Mouse (Mus musculus) small intestine, adult 2 months (tissue): ENCODE results near the gene Actn4. TPM values are rescaled to one million over a fixed set of nuclear protein-coding genes. Genes with fewer than 3 reads are reported as not detected.

Source experiments
- H3K27ac ChIP-seq: fragments of 200-500 bp; 2 replicates; pipeline ENCODE4 v1.5.1; 2012; ENCODE audit warnings: low read depth, low read length, control low read depth, inconsistent platforms; ENCODE audit not compliant: insufficient read depth
- H3K27me3 ChIP-seq: fragments of 200-500 bp; 2 replicates; pipeline ENCODE4 v1.6.1; 2012; ENCODE audit warnings: mild to moderate bottlenecking, moderate library complexity, low read length, inconsistent platforms; ENCODE audit not compliant: control insufficient read depth, insufficient read depth
- H3K36me3 ChIP-seq: fragments of 200-500 bp; 2 replicates; pipeline ENCODE4 v1.6.1; 2012; ENCODE audit warnings: mild to moderate bottlenecking, low read length, control low read depth, inconsistent platforms; ENCODE audit not compliant: control insufficient read depth, insufficient read depth
- H3K4me1 ChIP-seq: fragments of 200-500 bp; 2 replicates; pipeline ENCODE4 v1.6.1; 2012; ENCODE audit warnings: low read length, inconsistent platforms, mixed read lengths; ENCODE audit not compliant: control insufficient read depth, insufficient read depth, insufficient read length
- H3K4me3 ChIP-seq: fragments of 200-500 bp; 2 replicates; pipeline ENCODE4 v1.5.1; 2012; ENCODE audit warnings: low read depth, mild to moderate bottlenecking, control low read depth, inconsistent platforms, low read length, moderate library complexity
- CTCF ChIP-seq: fragments of 200-500 bp; IDR thresholded peaks from 2 replicates; pipeline ENCODE4 v1.5.1; 2012; ENCODE audit warnings: low read depth, mild to moderate bottlenecking, control low read depth, inconsistent platforms, low read length, moderate library complexity, mixed read lengths; ENCODE audit not compliant: insufficient replicate concordance, insufficient read length; ENCODE audit errors: extremely low read depth
- POLR2A ChIP-seq: fragments of 200-500 bp; IDR thresholded peaks from 2 replicates; pipeline ENCODE4 v1.6.1; 2012; ENCODE audit warnings: low read depth, mild to moderate bottlenecking, control low read depth, inconsistent platforms, low read length, moderate library complexity
- WGBS: fragments of 180-500 bp; shearing (Covaris S2); methylation state at CpG from one replicate; pipeline ENCODE4 v1.1.7; 2018; 5-methylcytosine and 5-hydroxymethylcytosine counted together
- polyA plus RNA-seq: library from polyadenylated mRNA; depleted of rRNA; stranded (reverse); fragments of >200 nt; gene quantifications from 2 replicates; pipeline ENCODE4 v1.2.3, GENCODE M21; 2012

Actn4 gene
- polyA plus RNA-seq, 1 experiment, result 1,069 TPM

DNA sequence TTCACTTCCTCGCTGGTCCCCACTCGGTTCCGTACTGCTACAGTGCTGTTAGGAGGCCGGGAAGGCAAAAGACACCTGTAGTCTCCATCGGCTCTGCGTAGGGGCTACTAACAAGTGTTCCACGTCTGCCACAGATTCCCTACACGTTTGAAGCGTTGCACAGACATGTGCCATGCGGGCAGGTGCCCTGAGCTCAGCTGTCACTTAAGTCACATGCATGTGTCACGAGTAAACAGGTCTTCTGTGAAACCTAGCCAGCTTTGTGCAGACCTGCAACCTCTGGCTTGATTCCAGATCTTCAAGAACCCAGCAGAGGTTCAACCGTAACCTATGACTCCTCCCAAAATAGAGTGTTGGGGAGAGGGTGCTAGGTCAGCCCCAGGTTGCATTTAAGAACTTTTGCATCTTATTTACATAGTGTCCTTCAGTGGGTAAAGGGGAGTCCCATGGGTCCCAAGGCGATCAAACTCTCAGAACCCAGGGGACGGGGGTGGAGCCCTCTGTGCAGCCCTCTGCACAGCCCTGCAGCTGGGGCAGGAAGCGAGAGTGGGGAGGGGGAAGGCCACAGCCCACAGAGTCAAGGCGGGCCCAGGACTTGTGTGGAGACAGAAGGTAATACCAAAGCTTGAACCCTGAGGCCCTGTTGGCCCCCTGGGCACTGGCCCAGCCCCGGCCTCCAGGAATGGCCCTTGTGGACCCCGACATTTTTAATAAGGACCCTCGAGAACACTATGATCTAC is 20.3 kb upstream of the Actn4 start:
- no peak for TF ChIP-seq CTCF
- no peak for TF ChIP-seq POLR2A
- peaks cover 5% of the 10 kb centered on the region for H3K4me1 ChIP-seq
- H3K27ac ChIP-seq, result peak overlapping the region; percentile 89
- peak overlapping the region; percentile 71 for H3K4me3 ChIP-seq
- peaks cover 18% of the 10 kb centered on the region for H3K36me3 ChIP-seq
- 15% methylated on average over 19 of the region's 19 CpGs for WGBS
- no peaks in the 10 kb centered on the region for H3K27me3 ChIP-seq

DNA sequence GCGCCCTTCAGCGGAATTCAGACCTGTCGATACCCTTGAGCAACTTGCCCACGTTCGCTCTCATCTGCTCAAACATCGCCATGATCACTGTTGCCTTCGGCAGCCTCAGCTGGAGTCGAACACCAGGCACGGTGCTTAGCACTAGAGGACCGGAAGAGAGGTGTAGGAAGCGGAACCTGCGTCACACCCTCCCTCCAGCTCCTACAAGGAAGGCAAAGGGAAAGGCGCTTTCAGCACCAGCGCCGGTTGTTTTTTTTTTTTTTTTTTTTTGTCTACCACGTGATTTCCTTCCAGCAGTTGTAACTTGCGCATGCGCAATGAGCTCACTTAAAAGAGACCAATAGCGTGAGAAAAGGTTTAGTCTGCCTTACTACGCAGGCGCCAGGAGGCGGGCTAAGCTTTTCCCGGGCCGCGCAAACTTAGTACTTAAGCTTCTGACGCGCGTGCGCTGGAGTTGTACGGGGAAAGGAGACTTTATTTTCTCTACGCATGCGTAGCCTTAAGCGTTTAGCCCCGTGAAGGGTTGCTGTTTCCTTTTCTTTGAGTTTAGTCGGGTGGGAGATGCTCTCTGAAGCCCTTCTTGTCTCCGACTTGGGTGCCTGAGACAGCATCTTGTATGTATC is 19.6 kb upstream of the Actn4 start, which contains the start of the genes Eif3k and Map4k1:
TSS of gene Eif3k (minus strand) at position 214 of the 623 bp plus-strand sequence.
TSS of gene Map4k1 (plus strand) at position 400 of the 623 bp plus-strand sequence.
- Histone ChIP-seq H3K36me3 (peaks cover 24% of the 10 kb centered on the region), H3K4me1 (peaks cover 8% of the 10 kb centered on the region), H3K27ac (peak within 1 kb of the TSS; percentile 89), H3K27me3 (no peaks in the 10 kb centered on the region), H3K4me3 (peak within 1 kb of the TSS; percentile 71)
- TF ChIP-seq POLR2A, result no peak; the same call in 1 of the 2 replicates
- TF ChIP-seq CTCF, result no peak
- under 1% methylated on average over 36 of the region's 36 CpGs for WGBS

DNA sequence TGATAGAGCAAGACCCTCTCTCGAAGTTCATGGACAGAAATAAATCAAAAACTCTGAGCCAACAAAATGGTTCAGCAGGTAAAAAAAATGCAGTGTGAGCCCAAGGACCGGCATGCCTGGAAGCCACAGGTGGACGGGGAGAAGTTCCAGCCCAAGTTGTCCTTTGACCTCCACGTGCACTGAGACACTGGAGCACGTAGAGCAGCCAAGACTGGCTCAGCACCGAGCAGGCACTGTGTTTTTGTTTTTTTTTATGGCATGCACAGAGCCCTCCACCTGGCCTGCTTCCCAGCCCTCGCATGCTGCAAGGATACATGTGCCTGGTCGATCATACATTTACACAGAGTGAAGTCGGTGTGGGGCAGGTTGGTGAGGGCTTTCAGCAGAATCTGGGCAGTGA is 15.4 kb upstream of the Actn4 start:
- no peak for TF ChIP-seq POLR2A
- no peak for TF ChIP-seq CTCF

DNA sequence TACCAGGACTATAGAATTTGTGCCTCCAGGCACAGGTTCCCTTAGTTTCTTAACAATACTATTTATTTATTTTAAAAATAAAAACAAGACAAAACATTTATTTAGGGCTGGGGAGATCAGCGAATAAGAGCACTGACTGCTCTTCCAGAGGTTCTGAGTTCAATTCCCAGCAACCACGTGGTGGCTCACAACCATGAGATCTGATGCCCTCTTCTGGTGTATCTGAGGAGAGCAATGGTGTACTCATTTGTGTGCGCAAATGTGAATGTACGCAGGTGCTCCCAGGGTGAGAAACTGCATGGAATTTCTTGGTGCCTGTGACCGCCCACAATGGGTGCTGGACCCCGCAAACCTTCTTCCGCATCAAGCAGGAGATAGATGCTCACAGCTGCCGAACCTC is 10.9 kb upstream of the Actn4 start:
- H3K27ac ChIP-seq, result no peak overlapping the region

More for the DNA sequence above, 15.4 kb upstream of the Actn4 start:
- H3K4me3 ChIP-seq, result no peak overlapping the region
- peaks cover 9% of the 10 kb centered on the region for H3K4me1 ChIP-seq
- H3K27me3 ChIP-seq, result no peaks in the 10 kb centered on the region
- H3K36me3 ChIP-seq, result peaks cover 41% of the 10 kb centered on the region
- no peak overlapping the region for H3K27ac ChIP-seq
- WGBS, result 45% methylated on average over 9 of the region's 9 CpGs

DNA sequence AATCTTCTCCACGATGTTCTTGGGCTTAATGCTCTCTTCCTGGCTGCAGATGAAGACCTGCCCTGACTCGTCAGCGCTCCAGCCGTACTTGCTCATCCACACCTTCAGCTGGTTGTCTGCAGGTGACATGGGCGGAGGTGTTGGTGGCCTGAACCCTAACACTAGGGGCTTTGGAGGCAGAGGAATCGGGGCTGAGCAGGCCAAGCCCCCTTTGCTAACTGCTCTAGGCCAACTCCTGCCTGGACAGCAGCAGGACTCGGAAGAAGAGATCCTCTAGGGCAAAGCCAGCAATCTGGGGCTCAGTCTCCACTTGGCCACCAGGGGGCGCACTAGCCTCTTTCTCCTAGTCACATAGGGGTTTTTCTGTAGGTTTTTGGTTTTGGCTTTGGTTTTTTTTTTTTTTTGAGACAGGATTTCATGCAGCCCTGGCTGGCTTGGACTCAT is 10.4 kb upstream of the Actn4 start:
- Histone ChIP-seq H3K4me3 (no peak overlapping the region), H3K4me1 (peaks cover 31% of the 10 kb centered on the region), H3K36me3 (peaks cover 24% of the 10 kb centered on the region), H3K27me3 (no peaks in the 10 kb centered on the region), H3K27ac (peak overlapping the region; percentile 1)
- 68% methylated on average over 8 of the region's 8 CpGs for WGBS
- TF ChIP-seq CTCF, result peak; percentile 89; the same call in 1 of the 2 replicates
- no peak for TF ChIP-seq POLR2A

More for the DNA sequence above, 10.9 kb upstream of the Actn4 start:
- Histone ChIP-seq H3K4me3 (no peak overlapping the region), H3K4me1 (peaks cover 32% of the 10 kb centered on the region), H3K27me3 (no peaks in the 10 kb centered on the region), H3K36me3 (peaks cover 28% of the 10 kb centered on the region)
- 0 out of 2 replicates have a peak, but pooled peaks have one; percentile 5 for TF ChIP-seq CTCF
- TF ChIP-seq POLR2A, result no peak
- 78% methylated on average over 8 of the region's 8 CpGs for WGBS

DNA sequence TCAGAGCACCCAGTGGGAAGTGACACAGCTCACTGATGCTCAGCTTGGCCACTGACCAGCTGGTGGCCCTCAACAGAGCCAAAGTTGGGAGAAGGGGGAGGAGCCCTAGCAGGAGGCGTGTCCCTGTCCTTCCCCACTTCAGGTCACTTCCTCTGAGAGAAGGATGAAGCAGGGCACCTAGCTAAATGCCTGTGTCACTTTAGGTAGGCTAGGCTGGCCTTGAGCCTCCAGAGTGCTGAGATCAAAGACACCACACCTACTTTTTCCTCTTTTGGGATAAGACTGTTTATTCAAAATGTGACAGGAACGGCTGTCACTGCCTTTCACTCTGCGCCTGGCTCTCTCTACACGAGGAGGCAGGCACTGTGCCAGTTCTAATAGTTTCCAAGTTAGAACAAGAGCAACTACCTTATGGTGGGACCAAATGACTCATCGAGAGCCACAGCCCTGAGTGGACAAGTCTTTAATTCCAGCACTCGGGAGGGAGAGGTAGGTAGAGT is 9.7 kb upstream of the Actn4 start:
- H3K27me3 ChIP-seq, result no peaks in the 10 kb centered on the region
- H3K4me1 ChIP-seq, result peaks cover 27% of the 10 kb centered on the region
- peaks cover 18% of the 10 kb centered on the region for H3K36me3 ChIP-seq
- 23% methylated on average over 6 of the region's 6 CpGs for WGBS
- H3K27ac ChIP-seq, result peak overlapping the region; percentile 95
- no peak overlapping the region for H3K4me3 ChIP-seq
- no peak for TF ChIP-seq CTCF
- no peak; the same call in 1 of the 2 replicates for TF ChIP-seq POLR2A

DNA sequence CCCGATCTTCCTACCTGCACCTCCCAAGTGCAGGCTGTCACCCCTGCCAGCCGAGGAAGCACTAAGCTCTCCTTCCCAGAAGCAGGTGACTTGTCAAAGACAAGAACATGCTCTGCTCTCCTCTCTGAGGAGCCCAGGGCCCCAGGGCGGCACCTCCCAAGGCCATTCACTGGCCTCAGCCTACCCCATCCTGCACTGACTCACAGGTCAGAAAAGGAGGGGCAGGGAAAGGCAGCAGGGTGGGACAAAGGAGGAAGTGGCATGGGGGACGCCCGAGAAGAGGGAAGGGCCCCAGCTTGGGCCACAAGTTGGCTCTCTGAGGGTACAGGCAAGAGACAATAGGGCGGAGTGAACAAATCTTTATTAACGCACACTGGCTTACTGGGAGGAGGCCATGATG is 8.9 kb upstream of the Actn4 start:
- Histone ChIP-seq H3K27me3 (no peaks in the 10 kb centered on the region), H3K4me1 (peaks cover 27% of the 10 kb centered on the region), H3K36me3 (peaks cover 14% of the 10 kb centered on the region), H3K27ac (peak overlapping the region; percentile 95), H3K4me3 (peak overlapping the region; percentile 55)
- TF ChIP-seq CTCF (no peak), POLR2A (peak; percentile 46; the same call in 1 of the 2 replicates)
- WGBS, result 34% methylated on average over 7 of the region's 7 CpGs
